Mouse (Mus musculus) layer of hippocampus, postnatal 14 days (tissue): ENCODE results near the gene Pdcd6ip. TPM values are rescaled to one million over a fixed set of nuclear protein-coding genes. Genes with fewer than 3 reads are reported as not detected.
"Not testable (repeated sequence)": the region's sequence is repeated elsewhere in the genome, so short reads cannot be mapped to it uniquely, and the experiment has no call there.

Experiments used
- DNase-seq, 2 experiments: peaks; one replicate each; pipeline ENCODE4 v3.0.0; 2021 to 2022; ENCODE audit warnings: low spot score in 2 of 2, mixed read lengths in 1 of 2
- long read RNA-seq, 2 experiments: library from polyadenylated mRNA; stranded (forward); transcript quantifications; one replicate each; pipeline ENCODE4 v2.0.0; 2021
- total RNA-seq, 2 experiments: library from RNA; stranded (reverse); gene quantifications; 2 replicates each; pipeline ENCODE4 v1.2.3; 2021

Gene Pdcd6ip
- 10 to 100 TPM; 58.9 to 61.6 TPM for total RNA-seq
- long read RNA-seq, experiment 1, full-length matches to known transcripts = 30 of 44 reads
- long read RNA-seq, experiment 1, partial matches to known transcripts = 6 of 44 reads
- long read RNA-seq, experiment 1, other reads (novel, unspliced or antisense) = 8 of 44 reads
- long read RNA-seq, experiment 2, full-length matches to known transcripts = 27 of 50 reads
- long read RNA-seq, experiment 2, partial matches to known transcripts = 12 of 50 reads
- long read RNA-seq, experiment 2, other reads (novel, unspliced or antisense) = 11 of 50 reads

DNA sequence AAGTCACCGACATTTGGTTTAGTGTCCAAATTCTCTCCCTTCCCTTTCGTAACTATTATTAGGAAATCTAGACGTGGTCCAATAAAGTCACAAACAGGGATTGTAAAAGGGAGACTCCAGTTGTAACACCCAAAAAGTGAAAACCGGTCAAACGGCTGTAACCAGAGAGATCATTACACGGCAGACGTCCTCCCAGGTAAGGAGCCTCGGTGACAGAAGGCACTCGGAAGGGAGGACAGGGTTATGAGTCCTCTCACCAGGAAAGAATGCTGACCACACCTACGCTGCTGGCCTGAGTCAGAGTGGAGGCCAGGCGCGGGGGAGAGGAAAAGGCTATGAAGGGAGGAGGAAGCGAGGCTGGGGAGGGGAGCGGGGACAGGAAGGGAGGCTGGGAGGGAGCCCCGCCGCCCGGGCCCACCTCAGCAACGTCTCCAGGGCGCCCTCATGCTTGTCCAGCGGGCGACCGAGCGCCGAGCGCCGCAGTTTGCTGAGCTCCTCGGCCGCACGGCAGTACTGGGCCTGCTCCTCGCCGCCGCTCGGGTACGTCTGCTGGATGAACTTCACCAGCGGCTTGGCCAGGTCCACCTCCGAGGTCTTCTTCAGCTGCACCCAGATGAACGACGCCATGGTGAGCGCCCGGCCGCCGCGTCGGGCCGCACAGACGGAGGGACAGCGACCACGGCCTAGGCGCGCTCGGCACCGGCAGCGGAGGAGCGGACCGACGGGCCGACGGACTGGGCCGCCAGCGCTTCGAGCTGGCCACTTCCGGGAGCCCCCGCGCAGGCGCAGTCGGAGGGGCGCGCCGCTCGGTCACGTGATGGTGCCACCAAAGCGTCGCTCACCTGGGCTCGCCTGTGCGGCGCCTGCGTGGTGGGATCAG, at the start of gene Pdcd6ip:
Gene Pdcd6ip (minus strand): TSS at position 779 of the 880 bp plus-strand sequence.
- peak; percentile 93 for DNase-seq

DNA sequence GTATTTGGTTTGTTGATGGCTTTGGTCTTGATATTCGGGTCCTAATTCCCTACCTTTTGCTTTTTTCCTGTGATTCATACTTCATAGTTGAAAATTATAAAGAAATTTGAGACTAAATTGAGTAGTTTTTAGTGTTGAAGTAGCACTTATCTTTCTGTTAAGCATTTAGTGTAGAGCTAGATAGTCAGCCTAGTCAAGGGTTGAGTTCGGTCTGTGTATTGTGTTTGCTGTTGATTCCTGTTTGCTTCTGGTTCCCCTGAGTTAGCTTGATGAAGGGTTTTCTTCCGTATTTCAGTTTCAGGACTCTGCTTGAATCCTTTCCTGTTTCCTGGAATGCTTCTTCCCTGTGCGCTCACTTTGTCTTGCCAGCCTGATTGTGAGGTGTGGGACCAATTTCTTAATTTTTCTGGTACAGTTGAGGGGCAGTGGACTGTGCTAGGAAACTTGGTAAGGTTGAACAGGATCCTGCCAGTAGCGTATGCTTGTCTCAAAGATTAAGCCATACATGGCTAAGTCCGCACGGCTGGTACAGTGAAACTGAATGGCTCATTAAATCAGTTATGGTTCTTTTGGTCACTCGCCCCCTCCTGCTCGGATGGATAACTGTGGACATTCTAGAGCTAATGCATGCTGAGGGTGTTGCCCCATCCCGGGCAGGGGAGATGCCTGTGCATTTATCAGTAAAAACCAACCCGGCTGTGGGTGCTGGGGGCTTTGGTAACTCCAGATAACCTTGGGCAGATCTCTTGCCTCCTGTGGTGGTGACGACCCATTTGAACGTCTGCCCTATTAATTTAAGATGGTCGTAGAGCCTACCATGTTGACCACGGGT, 48.0 kb upstream of the Pdcd6ip start:
- DNase-seq = no peak

DNA sequence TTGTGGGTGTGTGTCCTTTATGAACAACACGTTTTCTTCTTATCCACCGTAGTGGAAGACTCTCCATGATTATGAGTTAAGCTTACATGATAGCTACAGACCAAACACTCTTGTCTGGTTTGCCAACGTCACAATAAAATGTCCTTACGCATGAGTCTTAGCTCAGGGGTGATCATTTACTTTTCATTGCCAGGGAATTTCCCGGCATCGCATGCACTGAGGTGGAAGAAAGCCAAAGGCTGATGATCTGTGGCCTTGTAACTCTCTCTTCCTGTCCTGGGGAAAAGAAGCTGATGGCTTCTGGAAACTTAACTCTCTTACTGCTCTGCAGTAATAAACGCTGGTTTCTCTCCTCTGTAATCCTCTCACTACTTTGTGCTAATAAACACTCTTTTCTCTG, 41.3 kb upstream of the Pdcd6ip start:
- no peak for DNase-seq

DNA sequence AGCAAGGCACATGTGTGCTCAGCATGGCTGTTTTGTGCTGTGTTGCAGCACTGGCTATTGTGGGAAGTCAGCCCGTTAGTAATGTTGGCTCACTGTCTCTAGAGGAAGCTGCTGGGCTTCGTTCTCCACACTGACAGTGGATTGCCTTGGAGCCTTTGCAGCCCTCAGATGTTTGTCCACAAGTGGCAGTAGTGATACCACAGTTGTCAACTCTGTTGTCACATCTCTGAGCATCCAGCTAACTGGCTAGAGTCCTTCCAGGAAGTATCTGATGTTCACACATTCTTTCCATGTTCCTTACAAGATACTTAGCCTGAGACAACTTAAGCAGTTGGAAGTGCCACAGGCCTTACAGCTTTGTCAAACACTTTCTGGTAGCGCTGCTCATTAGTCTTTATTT, 35.2 kb upstream of the Pdcd6ip start:
- DNase-seq = no peak

DNA sequence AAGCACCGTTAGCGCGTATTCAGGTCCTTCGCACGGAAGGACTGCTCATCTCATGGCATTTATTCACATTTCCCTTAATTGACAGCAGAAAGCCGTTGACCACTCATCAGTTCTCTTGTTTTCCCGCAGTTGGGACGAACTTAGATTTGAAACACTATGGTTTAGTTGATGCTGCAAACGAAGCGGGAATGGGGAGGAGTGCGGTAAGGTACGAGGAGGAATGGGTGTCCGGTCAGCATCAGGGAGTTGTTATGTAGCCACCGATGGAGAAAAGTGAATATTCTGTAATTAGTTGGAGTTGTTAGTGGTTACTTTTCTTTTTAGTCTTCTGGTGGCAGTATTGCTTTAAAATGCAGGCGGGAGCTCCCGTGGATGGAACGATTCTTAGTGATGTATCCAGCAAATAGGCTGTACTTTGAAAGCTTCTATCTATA, 34.3 kb upstream of the Pdcd6ip start:
- peak; percentile 24 to 69 for DNase-seq

DNA sequence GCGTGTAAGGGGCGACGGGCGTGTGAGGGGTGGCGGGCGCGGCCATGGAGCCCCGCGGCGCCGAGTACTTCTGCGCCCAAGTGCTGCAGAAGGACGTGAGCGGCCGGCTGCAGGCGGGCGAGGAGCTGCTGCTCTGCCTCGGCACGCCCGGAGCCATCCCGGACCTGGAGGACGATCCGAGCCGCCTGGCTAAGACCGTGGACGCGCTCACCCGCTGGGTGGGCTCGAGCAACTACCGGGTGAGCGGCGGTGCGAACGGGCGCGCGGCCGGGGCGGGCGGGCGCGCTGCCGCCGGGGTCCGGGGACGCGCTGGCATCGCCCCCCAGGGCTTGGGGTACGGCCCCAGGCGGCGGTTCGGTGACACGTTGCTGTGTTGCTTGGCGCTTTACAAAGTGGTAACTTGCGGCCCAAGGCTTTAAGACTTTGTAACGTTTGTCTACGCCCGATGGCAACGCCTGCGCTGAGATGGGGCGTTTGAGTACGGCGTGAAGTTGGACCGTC, 33.6 kb upstream of the Pdcd6ip start:
- DNase-seq = peak; percentile 24 to 32

DNA sequence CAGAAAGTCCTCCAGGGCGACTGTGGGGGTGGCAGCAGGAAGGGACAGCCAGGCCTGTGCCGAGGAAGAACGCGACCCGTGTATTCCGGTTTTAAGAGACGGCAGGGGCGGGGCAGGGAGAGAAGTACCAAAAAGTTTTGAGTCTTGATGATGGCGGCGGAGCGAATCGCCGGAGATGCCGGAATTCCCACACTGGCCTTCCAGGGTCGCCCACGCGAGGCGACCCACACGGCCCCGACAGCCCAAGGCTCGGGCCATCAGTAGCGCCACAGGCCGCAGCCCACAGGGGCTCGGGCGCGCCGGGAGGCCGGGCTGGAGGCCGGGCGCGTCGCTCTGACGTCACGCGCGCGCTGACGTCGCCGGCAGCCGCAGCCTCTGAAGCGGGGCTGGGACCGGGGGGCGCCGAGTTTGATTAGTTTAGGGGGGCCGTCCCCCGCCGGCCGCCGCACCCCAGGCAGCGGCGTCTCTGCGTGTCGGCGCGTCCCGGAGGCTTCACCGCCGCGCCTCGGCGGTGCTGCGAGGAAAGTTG, 33.1 kb upstream of the Pdcd6ip start, which contains the start of gene Clasp2:
Gene Clasp2 (plus strand): TSS at position 366 of the 529 bp plus-strand sequence.
- peak; percentile 62 to 80 for DNase-seq

DNA sequence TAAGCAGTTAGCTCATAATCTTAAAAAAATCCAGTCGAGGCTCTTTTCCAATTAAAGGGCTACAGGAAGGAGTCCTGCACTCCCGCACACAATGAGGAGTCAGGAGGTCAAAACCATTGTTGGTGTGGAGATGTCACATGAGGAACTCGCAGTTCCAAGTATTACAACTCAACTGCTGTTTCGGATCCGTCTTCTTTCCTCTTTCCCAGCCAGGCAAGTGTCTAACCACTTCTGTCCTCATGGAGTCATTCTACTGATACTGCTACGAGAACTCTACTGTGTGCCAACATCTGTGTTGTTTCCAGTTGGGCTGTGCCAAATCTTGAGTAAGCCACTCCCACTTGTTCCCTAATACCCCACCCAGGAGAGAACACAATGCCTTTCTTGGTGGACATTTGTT, 30.9 kb upstream of the Pdcd6ip start:
- DNase-seq = no peak

DNA sequence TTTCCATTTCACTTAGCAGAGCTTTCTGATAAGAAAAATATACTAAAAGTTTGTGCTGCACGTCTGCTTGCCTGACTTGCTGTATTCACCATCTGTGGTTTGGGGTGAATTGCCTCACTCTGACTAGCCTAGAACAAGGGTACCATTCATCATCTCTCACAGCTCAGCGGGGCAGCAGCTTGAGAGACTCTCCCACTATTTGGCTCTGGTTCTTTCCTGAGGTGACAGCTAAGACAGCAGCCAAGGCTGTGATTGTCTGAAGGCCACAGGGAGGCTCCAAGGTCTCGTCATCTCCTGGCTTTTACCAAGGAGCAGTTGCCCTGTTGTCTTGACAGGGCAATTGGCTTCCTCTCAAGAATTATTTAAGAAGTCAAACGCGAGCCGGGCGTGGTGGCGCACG, 30.0 kb upstream of the Pdcd6ip start:
- peak in 1 of 2 experiments; percentile 51 for DNase-seq

DNA sequence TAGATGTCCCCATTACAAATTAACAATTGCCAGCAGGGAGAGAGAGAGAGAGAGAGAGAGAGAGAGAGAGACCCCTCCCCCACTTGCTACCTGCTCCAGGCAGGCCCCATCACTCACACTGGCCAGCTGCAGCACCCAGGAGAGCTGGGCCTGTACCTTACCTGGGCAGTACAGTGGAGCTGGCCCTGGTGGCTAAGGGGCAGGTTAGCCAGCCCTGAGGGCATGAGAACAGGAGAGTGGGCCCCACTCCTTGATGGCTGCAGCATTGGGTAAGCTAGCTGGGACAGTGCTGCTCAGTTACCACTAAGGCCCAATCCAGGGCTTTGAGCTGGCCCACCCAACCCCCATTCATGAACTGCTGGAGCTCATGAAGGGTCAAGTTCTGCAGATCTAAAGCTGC, 27.9 kb upstream of the Pdcd6ip start:
- no peak for DNase-seq

DNA sequence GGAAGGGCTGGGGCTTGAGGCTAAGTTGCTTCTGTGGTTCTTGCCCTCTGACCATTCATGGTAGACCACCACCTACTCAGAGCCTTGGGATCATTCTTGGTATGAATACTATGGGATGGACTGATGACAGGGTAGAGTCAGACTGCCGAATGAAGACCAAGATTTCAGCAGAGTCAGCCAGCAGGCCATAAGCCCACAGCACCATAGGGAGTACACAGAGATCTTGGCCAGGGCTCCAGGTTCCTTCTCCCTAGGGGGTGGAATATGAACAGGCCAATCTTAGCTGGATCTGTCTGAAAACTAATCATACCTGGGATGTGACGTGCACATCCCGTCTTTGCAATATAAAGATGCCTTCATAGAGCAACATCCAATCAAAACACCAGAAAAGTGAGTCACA, 23.5 kb upstream of the Pdcd6ip start:
- DNase-seq = no peak

DNA sequence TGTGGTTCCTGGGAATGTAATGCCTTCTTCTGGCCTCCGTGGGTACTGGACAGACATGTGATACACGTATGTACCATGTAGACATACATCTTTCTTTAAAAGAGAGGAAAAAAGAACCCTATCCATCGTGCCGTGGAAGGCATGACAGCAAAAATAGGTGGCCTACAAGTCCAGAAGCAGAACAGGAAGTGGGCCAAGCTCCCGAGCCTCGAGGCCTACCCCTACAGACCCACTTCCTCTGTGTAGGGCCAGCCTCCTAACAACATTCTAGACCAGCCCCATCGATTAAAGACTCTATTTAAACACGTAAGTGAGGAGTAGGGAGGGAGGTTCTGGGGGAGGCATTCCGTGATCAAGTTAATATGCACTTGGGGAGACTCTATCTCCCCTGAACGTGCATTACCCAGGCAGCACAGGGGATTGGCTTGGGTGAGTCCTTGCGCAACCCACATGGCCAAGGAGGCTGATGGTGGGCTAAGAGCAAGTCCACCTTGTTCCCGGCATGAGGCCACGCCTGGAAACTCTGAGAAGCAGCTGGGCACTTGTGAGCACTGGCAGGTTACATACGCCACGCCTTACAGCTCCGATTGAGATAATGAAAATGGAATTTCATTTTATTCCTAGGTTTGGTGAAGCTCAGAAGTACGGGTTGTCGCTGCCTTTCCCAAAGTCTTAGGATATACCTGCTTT, 19.1 kb upstream of the Pdcd6ip start:
- DNase-seq = no peak

DNA sequence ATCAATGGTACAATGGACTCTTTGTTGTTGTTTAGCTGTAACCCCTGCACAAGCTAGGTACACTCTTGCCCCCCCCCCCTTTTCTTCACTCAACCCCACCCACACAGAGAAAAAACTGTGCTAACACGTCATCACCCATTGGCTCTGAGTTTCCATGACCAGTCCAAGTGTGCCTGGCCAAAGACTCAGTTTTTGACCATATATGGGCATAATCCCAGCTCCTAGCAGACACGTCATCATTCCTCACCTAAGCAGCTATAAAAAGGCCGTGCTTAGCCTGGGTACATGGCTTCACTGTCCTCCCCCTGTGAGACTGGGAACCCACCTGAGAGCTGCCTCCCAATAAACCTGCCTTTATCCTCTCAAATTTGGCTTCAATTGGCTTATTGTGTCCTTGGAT, 18.1 kb upstream of the Pdcd6ip start:
- DNase-seq = no peak

DNA sequence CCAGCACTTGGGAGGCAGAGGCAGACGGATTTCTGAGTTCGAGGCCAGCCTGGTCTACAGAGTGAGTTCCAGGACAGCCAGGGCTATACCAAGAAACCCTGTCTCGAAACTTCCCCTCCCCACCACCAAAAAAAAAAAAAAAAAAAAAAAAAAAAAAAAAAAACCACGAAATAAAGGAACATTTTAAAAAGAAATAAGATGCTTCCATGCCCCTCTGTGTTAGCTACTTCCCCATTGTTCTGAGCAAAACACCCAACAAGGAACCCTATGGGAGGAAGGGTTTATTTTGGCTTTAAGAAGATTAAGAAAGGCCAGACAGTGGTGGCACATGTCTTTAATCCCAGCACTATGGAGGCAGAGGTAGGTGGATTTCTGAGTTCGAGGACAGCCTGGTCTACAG, 17.6 kb upstream of the Pdcd6ip start:
- not testable (repeated sequence) for DNase-seq

DNA sequence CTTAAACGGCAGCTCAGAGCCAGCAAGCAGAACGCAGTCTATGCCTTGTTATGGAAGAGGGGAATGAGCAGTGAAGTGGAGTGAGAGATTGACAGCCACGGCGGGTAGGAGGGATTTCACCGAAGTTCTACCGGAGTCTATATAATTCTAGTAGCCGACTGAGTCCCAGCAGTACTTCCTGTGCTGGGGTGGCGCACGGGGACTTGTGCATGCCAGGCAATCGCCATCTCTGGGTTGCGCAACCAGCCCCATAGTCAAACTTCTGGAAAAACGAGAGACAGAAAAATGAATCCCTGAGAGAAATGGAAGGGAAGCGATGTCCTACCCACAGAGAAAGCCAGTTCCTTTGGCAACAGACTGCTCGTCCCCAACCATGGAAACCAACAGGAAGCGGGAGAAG, 16.6 kb upstream of the Pdcd6ip start:
- DNase-seq = no peak

DNA sequence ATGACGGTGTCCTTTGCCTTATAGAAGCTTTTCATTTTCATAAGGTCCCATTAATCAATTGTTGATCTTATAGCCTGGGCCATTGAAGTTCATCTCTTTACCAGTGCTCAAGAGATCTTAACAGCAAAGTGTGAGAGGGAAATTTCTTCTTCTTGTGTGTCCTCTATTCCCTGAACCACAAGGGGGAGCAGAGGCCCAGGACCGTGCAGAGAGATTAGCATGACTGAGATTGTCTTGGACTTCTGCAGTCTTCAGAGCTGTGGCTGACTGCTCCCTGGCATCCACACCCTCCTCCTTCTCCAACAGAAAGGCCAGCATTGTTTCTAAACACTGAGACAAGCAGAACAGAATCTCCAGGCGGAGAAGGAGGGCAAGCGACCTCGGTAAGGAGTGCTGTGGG, 11.0 kb upstream of the Pdcd6ip start:
- peak in 1 of 2 experiments; percentile 58 for DNase-seq

DNA sequence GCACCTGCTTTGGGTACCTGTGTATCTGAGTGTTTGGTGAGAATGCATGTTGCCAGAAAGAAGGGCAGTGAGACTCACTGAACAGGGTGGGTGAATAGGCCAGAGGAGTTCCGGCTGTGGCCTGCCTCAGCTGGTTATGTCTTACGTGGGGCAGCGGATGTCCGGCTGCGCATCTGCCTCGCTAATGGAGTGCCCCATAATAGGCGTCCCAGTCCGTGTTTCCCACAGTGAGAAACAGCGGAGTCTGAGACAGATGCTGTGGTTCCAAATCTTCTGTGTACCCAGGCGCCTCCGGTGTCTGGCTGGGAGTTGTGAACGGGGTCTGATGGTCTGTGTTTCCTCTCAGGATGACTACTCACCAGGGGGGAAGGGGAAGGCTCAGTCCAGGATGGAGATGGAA, 2.8 kb upstream of the Pdcd6ip start:
- DNase-seq = no peak

DNA sequence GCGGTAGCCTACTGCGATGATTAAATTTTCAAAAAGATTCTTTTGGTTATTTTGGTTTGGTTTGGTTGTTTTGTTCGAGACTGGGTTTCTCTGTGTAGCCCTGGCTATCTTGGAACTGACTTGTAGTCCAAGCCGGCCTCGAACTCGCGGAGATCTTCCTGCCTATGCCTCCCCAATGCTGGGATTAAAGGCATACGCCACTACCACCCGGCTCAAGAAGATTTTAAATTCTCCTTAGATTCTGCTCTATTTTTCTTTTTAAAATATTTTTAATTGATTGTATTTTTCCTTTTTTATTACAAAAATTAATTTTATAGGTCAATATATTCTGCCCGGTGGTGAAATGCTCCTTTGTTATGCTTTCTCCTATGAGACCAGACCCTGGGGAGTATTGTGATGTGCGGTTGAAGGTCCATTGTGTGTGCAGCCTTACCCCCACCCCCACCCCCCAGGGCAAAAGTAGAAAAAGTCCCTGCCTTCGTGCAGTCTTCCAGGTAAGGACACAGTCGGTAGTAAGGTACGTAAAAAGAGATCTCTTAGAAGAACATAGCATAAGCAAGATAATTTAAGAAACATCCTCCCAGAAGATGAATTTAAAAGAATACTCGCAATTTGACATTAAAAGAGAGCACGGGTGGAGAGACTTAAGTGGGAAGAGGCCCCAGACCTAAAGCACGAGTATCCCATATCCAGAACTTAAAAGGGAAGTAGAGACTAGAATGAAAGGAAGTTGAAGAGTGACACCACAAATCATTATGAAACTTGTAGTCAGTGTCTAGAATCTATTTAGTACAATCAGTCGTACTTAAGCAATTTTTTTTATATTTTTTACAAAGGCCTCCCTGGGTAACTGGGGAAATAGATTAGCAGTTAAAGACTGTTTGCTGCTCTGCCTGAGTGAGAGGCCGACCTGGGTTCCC, 562 bp upstream of the Pdcd6ip start:
- no peak for DNase-seq

DNA sequence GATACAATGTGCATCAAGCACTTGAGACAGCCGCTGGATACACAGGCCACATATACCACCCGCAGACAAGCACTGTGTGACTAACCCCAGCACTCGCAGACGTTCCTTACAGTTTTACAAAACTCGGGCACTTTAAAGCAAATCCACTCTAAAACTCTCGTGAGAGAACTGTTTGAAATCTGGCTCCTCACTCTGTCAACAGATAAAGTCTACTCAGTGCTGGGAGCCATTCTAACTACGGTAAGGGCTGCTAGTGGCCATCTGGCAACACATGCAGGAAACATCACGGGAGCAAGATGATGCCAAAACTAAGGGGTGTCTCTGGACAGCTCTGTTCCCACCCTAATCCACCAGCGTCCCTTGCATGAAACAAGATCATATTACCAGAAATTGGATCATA, 1.2 kb downstream of the Pdcd6ip start:
- DNase-seq = no peak
